Mouse (Mus musculus) stomach, embryonic 16.5 days (tissue): Measurements from ENCODE around the gene Bmpr1a. TPM values are rescaled to one million over a fixed set of nuclear protein-coding genes. Genes with fewer than 3 reads are reported as not detected.
"Not testable (repeated sequence)": the region's sequence is repeated elsewhere in the genome, so short reads cannot be mapped to it uniquely, and the experiment has no call there.

Experiments used
- ATAC-seq: fragments of 200-750 bp; cut with Nextera tagmentation; 2 replicates; pipeline ENCODE4 v1.8.0; 2017; ENCODE audit warnings: moderate number of reproducible peaks, moderate TSS enrichment; ENCODE audit not compliant: insufficient read depth, low FRiP score
- H3K27ac ChIP-seq: fragments of 300-500 bp; sonication (generic); 2 replicates; pipeline ENCODE4 v1.5.1; 2014; ENCODE audit warnings: low read length
- H3K27me3 ChIP-seq: fragments of 300-500 bp; sonication (generic); 2 replicates; pipeline ENCODE4 v1.6.1; 2014; ENCODE audit warnings: low read length, control low read depth, mixed read lengths; ENCODE audit not compliant: control insufficient read depth, insufficient read depth
- H3K36me3 ChIP-seq: fragments of 300-500 bp; sonication (generic); 2 replicates; pipeline ENCODE4 v1.6.1; 2014; ENCODE audit warnings: low read length; ENCODE audit not compliant: control insufficient read depth, insufficient read depth
- H3K4me1 ChIP-seq: fragments of 300-500 bp; sonication (generic); 2 replicates; pipeline ENCODE4 v1.6.1; 2014; ENCODE audit warnings: low read length, control low read depth, mixed read lengths; ENCODE audit not compliant: control insufficient read depth, insufficient read depth
- H3K4me2 ChIP-seq: fragments of 300-500 bp; sonication (generic); 2 replicates; pipeline ENCODE4 v1.6.1; 2014; ENCODE audit warnings: low read depth, low read length, mixed read lengths
- H3K4me3 ChIP-seq: fragments of 300-500 bp; sonication (generic); replicated peaks from 2 replicates; pipeline ENCODE4 v1.5.1; 2014; ENCODE audit warnings: mild to moderate bottlenecking, low read length
- H3K9ac ChIP-seq: fragments of 300-500 bp; sonication (generic); 2 replicates; pipeline ENCODE4 v1.6.1; 2014; ENCODE audit warnings: low read length
- H3K9me3 ChIP-seq: fragments of 300-500 bp; sonication (generic); replicated peaks from 2 replicates; pipeline ENCODE4 v1.6.1; 2016; ENCODE audit warnings: low read length, control low read depth; ENCODE audit not compliant: control insufficient read depth
- WGBS: fragments of 180-500 bp; shearing (Covaris S2); extraction: QIAGEN DNeasy Blood & Tissue Kit; methylation state at CpG from one replicate; pipeline ENCODE4 v1.1.7; 2014; 5-methylcytosine and 5-hydroxymethylcytosine counted together
- polyA plus RNA-seq: library from polyadenylated mRNA; unstranded; fragments of >200 nt; fragmentation: Nextera tagmentation; extraction: Ambion mirVana; gene quantifications from 2 replicates; pipeline ENCODE4 v1.2.1, GENCODE M21; 2015

Gene Bmpr1a
- polyA plus RNA-seq, 1 experiment from 2014 or later = 22.9 TPM

- no peaks in the 10 kb centered on the region for H3K9me3 ChIP-seq
- H3K4me2 ChIP-seq = no peak overlapping the region
- H3K4me3 ChIP-seq = no peak overlapping the region
- H3K27me3 ChIP-seq = no peaks in the 10 kb centered on the region
- no peak overlapping the region for H3K9ac ChIP-seq
- no peak overlapping the region for H3K27ac ChIP-seq
- no peak for ATAC-seq
- H3K36me3 ChIP-seq = peaks cover 5% of the 10 kb centered on the region; the same call in 1 of the 2 replicates
- peaks cover 9% of the 10 kb centered on the region; the same call in 1 of the 2 replicates for H3K4me1 ChIP-seq
- 87% methylated on average over 3 of the region's 3 CpGs for WGBS
Measured at GRCm38 (mm10) chr14:34440526-34441066, 62.5 kb downstream of the Bmpr1a start.

GRCm38 (mm10) chr14:34429069-34429468 is 74.1 kb downstream of the Bmpr1a start:
- H3K9me3 ChIP-seq = no peaks in the 10 kb centered on the region
- WGBS = 77% methylated on average over 1 of the region's 1 CpGs
- no peak overlapping the region for H3K4me3 ChIP-seq
- H3K4me1 ChIP-seq = no peaks in the 10 kb centered on the region
- no peak for ATAC-seq
- H3K9ac ChIP-seq = no peak overlapping the region
- H3K27ac ChIP-seq = no peak overlapping the region
- no peaks in the 10 kb centered on the region for H3K27me3 ChIP-seq
- no peak overlapping the region for H3K4me2 ChIP-seq
- H3K36me3 ChIP-seq = peaks cover 32% of the 10 kb centered on the region; the same call in 1 of the 2 replicates

- Histone ChIP-seq H3K27ac (no peak overlapping the region), H3K9me3 (no peaks in the 10 kb centered on the region), H3K4me1 (no peaks in the 10 kb centered on the region), H3K9ac (no peak overlapping the region), H3K36me3 (peaks cover 32% of the 10 kb centered on the region; the same call in 1 of the 2 replicates), H3K4me2 (no peak overlapping the region), H3K27me3 (no peaks in the 10 kb centered on the region), H3K4me3 (no peak overlapping the region)
- 90% methylated on average over 3 of the region's 3 CpGs for WGBS
- ATAC-seq = no peak
Measured at GRCm38 (mm10) chr14:34428274-34428673, 74.9 kb downstream of the Bmpr1a start.

- Histone ChIP-seq H3K27me3 (no peaks in the 10 kb centered on the region), H3K4me1 (no peaks in the 10 kb centered on the region), H3K9ac (no peak overlapping the region), H3K4me3 (no peak overlapping the region), H3K9me3 (no peaks in the 10 kb centered on the region), H3K36me3 (peaks cover 34% of the 10 kb centered on the region), H3K27ac (no peak overlapping the region), H3K4me2 (no peak overlapping the region)
- ATAC-seq = no peak
- WGBS = 86% methylated on average over 1 of the region's 1 CpGs
Measured at GRCm38 (mm10) chr14:34421078-34421477, 82.1 kb downstream of the Bmpr1a start.

- no peaks in the 10 kb centered on the region for H3K9me3 ChIP-seq
- no peak overlapping the region for H3K9ac ChIP-seq
- WGBS = 81% methylated on average over 5 of the region's 5 CpGs
- no peak overlapping the region for H3K27ac ChIP-seq
- H3K27me3 ChIP-seq = no peaks in the 10 kb centered on the region
- no peak overlapping the region for H3K4me3 ChIP-seq
- H3K4me2 ChIP-seq = no peak overlapping the region
- no peaks in the 10 kb centered on the region for H3K4me1 ChIP-seq
- no peak for ATAC-seq
- H3K36me3 ChIP-seq = peaks cover 29% of the 10 kb centered on the region
Measured at GRCm38 (mm10) chr14:34417501-34417900, 85.6 kb downstream of the Bmpr1a start.

GRCm38 (mm10) chr14:34416946-34417345 is 86.2 kb downstream of the Bmpr1a start:
- not testable (repeated sequence) for H3K4me2 ChIP-seq, H3K4me3 ChIP-seq, H3K9me3 ChIP-seq, H3K9ac ChIP-seq, H3K27me3 ChIP-seq, H3K4me1 ChIP-seq, H3K27ac ChIP-seq, ATAC-seq
- WGBS = 87% methylated on average over 4 of the region's 4 CpGs
- peaks cover 26% of the 10 kb centered on the region for H3K36me3 ChIP-seq

GRCm38 (mm10) chr14:34412164-34412896 is 90.8 kb downstream of the Bmpr1a start:
- H3K27me3 ChIP-seq = no peaks in the 10 kb centered on the region
- no peaks in the 10 kb centered on the region for H3K4me1 ChIP-seq
- no peak overlapping the region for H3K4me3 ChIP-seq
- 88% methylated on average over 7 of the region's 7 CpGs for WGBS
- no peak overlapping the region for H3K27ac ChIP-seq
- no peaks in the 10 kb centered on the region for H3K9me3 ChIP-seq
- H3K36me3 ChIP-seq = peaks cover 12% of the 10 kb centered on the region; the same call in 1 of the 2 replicates
- no peak for ATAC-seq
- H3K9ac ChIP-seq = no peak overlapping the region
- no peak overlapping the region for H3K4me2 ChIP-seq

- Histone ChIP-seq H3K4me1 (no peaks in the 10 kb centered on the region), H3K9ac (no peak overlapping the region), H3K4me2 (no peak overlapping the region), H3K4me3 (no peak overlapping the region), H3K27ac (no peak overlapping the region), H3K9me3 (no peaks in the 10 kb centered on the region), H3K27me3 (no peaks in the 10 kb centered on the region), H3K36me3 (peaks cover 12% of the 10 kb centered on the region; the same call in 1 of the 2 replicates)
- 94% methylated on average over 6 of the region's 6 CpGs for WGBS
- ATAC-seq = no peak
Measured at GRCm38 (mm10) chr14:34410716-34411115, 92.4 kb downstream of the Bmpr1a start.

- Histone ChIP-seq H3K4me2 (no peak overlapping the region), H3K4me1 (no peaks in the 10 kb centered on the region), H3K27me3 (no peaks in the 10 kb centered on the region), H3K9ac (no peak overlapping the region), H3K27ac (no peak overlapping the region), H3K9me3 (no peaks in the 10 kb centered on the region), H3K36me3 (peaks cover 8% of the 10 kb centered on the region; the same call in 1 of the 2 replicates), H3K4me3 (no peak overlapping the region)
- no peak for ATAC-seq
- WGBS = 96% methylated on average over 7 of the region's 7 CpGs
Measured at GRCm38 (mm10) chr14:34403424-34403823, 99.7 kb downstream of the Bmpr1a start.
